Mouse (Mus musculus) CH12.LX (cell line): ENCODE measurements around the gene Rragd. TPM values are rescaled to one million over a fixed set of nuclear protein-coding genes. Genes with fewer than 3 reads are reported as not detected.

Experiments used
- DNase-seq: peaks from one replicate; pipeline ENCODE4 v3.0.0-alpha.2; 2013; ENCODE audit errors: extremely low read depth
- H3K27ac ChIP-seq: 2 replicates; pipeline ENCODE4 v1.5.1; 2012; ENCODE audit warnings: low read depth, mild to moderate bottlenecking, control low read depth, moderate library complexity; ENCODE audit not compliant: insufficient read depth
- H3K27me3 ChIP-seq: replicated peaks from 2 replicates; pipeline ENCODE3; 2012; ENCODE audit warnings: inconsistent platforms
- H3K36me3 ChIP-seq, 2 experiments: replicated peaks in 1 of 2; 2 replicates each; pipeline versions ENCODE3 to v1.6.1; 2012; ENCODE audit warnings: inconsistent platforms in 1 of 2, low read length in 1 of 2, mild to moderate bottlenecking in 1 of 2, mixed read lengths in 1 of 2, moderate library complexity in 1 of 2; ENCODE audit not compliant: control insufficient read depth in 1 of 2, insufficient read depth in 1 of 2
- H3K4me1 ChIP-seq, 2 experiments: 2 replicates each; pipeline ENCODE4 v1.6.1; 2012; ENCODE audit warnings: inconsistent platforms in 1 of 2, moderate library complexity in 1 of 2; ENCODE audit not compliant: insufficient read depth in 2 of 2, control insufficient read depth in 1 of 2
- H3K4me2 ChIP-seq: 2 replicates; pipeline ENCODE4 v1.6.1; 2012; ENCODE audit warnings: low read depth, mild to moderate bottlenecking, control low read depth; ENCODE audit not compliant: poor library complexity, insufficient read depth, severe bottlenecking
- H3K4me3 ChIP-seq, 3 experiments: fragments of 150-350 bp in 1 of 3; sonication (generic) in 1 of 3; replicated peaks in 1 of 3; 2 replicates each; pipeline versions ENCODE3 to v1.5.1; 2011 to 2012; ENCODE audit warnings: low read depth in 2 of 3, low read length in 2 of 3, mild to moderate bottlenecking in 2 of 3, moderate library complexity in 2 of 3, control low read depth in 1 of 3, improper control_type of control experiment in 1 of 3, inconsistent platforms in 1 of 3, mixed read lengths in 1 of 3; ENCODE audit not compliant: poor library complexity in 1 of 3
- H3K79me2 ChIP-seq: replicated peaks from 2 replicates; pipeline ENCODE4 v1.6.1; 2012; ENCODE audit warnings: mild to moderate bottlenecking, moderate library complexity; ENCODE audit not compliant: control insufficient read depth, poor library complexity, insufficient read depth, severe bottlenecking; ENCODE audit errors: extremely low read depth
- H3K9ac ChIP-seq: 2 replicates; pipeline ENCODE4 v1.6.1; 2012; ENCODE audit warnings: low read depth, mild to moderate bottlenecking, control low read depth, moderate library complexity; ENCODE audit not compliant: insufficient read depth
- H3K9me3 ChIP-seq: replicated peaks from 2 replicates; pipeline ENCODE3; 2012; ENCODE audit warnings: low read length, inconsistent platforms, mixed read lengths
- BHLHE40 ChIP-seq: IDR thresholded peaks from 2 replicates; pipeline ENCODE4 v1.6.1; 2011; ENCODE audit warnings: mild to moderate bottlenecking, low read depth, low read length, improper control_type of control experiment
- CHD1 ChIP-seq: IDR thresholded peaks from 2 replicates; pipeline ENCODE4 v1.6.1; 2012; ENCODE audit warnings: low read depth, low read length, improper control_type of control experiment, inconsistent platforms
- CTCF ChIP-seq, 2 experiments: IDR thresholded peaks in 1 of 2; conservative IDR thresholded peaks in 1 of 2; 2 replicates each; pipeline ENCODE4 v1.5.1; 2011 to 2012; ENCODE audit warnings: low read depth in 2 of 2, low read length in 2 of 2, improper control_type of control experiment in 1 of 2, inconsistent platforms in 1 of 2, mild to moderate bottlenecking in 1 of 2, moderate library complexity in 1 of 2
- ELF1 ChIP-seq: IDR thresholded peaks from 2 replicates; pipeline ENCODE4 v1.6.1; 2014; ENCODE audit warnings: low read depth, mild to moderate bottlenecking, inconsistent platforms, low read length, improper control_type of control experiment
- EP300 ChIP-seq: IDR thresholded peaks from 2 replicates; pipeline ENCODE4 v1.6.1; 2011; ENCODE audit warnings: low read length, improper control_type of control experiment
- ETS1 ChIP-seq: conservative IDR thresholded peaks from 2 replicates; pipeline ENCODE4 v1.6.1; 2012; ENCODE audit warnings: low read depth, mild to moderate bottlenecking, inconsistent platforms, low read length, improper control_type of control experiment, moderate library complexity
- GABPA ChIP-seq: IDR thresholded peaks from 2 replicates; pipeline ENCODE4 v1.6.1; 2012; ENCODE audit warnings: low read depth, low read length, improper control_type of control experiment, inconsistent platforms; ENCODE audit not compliant: insufficient replicate concordance
- HCFC1 ChIP-seq: IDR thresholded peaks from 2 replicates; pipeline ENCODE4 v1.6.1; 2012; ENCODE audit warnings: low read depth, mild to moderate bottlenecking, inconsistent platforms, low read length, improper control_type of control experiment
- IRF4 ChIP-seq: IDR thresholded peaks from 2 replicates; pipeline ENCODE4 v1.6.1; 2014; ENCODE audit warnings: low read depth, mild to moderate bottlenecking, inconsistent platforms, low read length, improper control_type of control experiment
- JUN ChIP-seq: IDR thresholded peaks from 2 replicates; pipeline ENCODE4 v1.6.1; 2011; ENCODE audit warnings: low read depth, mild to moderate bottlenecking, low read length, improper control_type of control experiment, moderate library complexity; ENCODE audit not compliant: insufficient read depth
- JUND ChIP-seq: conservative IDR thresholded peaks from 2 replicates; pipeline ENCODE4 v1.6.1; 2011; ENCODE audit warnings: low read depth, low read length, improper control_type of control experiment
- KAT2A ChIP-seq: IDR thresholded peaks from 2 replicates; pipeline ENCODE4 v1.6.1; 2012; ENCODE audit warnings: low read length, improper control_type of control experiment, inconsistent platforms; ENCODE audit not compliant: insufficient replicate concordance
- MAFK ChIP-seq: IDR thresholded peaks from 2 replicates; pipeline ENCODE4 v1.6.1; 2011; ENCODE audit warnings: low read length, improper control_type of control experiment; ENCODE audit not compliant: insufficient replicate concordance
- MAZ ChIP-seq: IDR thresholded peaks from 2 replicates; pipeline ENCODE4 v1.6.1; 2012; ENCODE audit warnings: low read depth, mild to moderate bottlenecking, inconsistent platforms, low read length, improper control_type of control experiment, moderate library complexity
- NRF1 ChIP-seq: IDR thresholded peaks from 2 replicates; pipeline ENCODE4 v1.6.1; 2014; ENCODE audit warnings: low read depth, mild to moderate bottlenecking, inconsistent platforms, low read length, improper control_type of control experiment, moderate library complexity
- POLR2A ChIP-seq: IDR thresholded peaks from 2 replicates; pipeline ENCODE4 v1.6.1; 2011; ENCODE audit warnings: low read depth, mild to moderate bottlenecking, improper control_type of control experiment, low read length
- POLR2AphosphoS2 ChIP-seq: IDR thresholded peaks from 2 replicates; pipeline ENCODE4 v1.6.1; 2011; ENCODE audit warnings: low read depth, low read length, improper control_type of control experiment
- RAD21 ChIP-seq: IDR thresholded peaks from 2 replicates; pipeline ENCODE4 v1.6.1; 2011; ENCODE audit warnings: low read depth, mild to moderate bottlenecking, low read length, improper control_type of control experiment, moderate library complexity
- RCOR1 ChIP-seq: conservative IDR thresholded peaks from 2 replicates; pipeline ENCODE4 v1.6.1; 2012; ENCODE audit warnings: low read depth, mild to moderate bottlenecking, inconsistent platforms, low read length, improper control_type of control experiment
- SIN3A ChIP-seq: IDR thresholded peaks from 2 replicates; pipeline ENCODE4 v1.6.1; 2012; ENCODE audit warnings: low read length, improper control_type of control experiment, inconsistent platforms
- TCF12 ChIP-seq: IDR thresholded peaks from 2 replicates; pipeline ENCODE4 v1.6.1; 2014; ENCODE audit warnings: low read depth, mild to moderate bottlenecking, inconsistent platforms, low read length, improper control_type of control experiment
- USF1 ChIP-seq: IDR thresholded peaks from 2 replicates; pipeline ENCODE4 v1.6.1; 2014; ENCODE audit warnings: low read depth, mild to moderate bottlenecking, inconsistent platforms, low read length, improper control_type of control experiment
- USF2 ChIP-seq: conservative IDR thresholded peaks from 2 replicates; pipeline ENCODE4 v1.6.1; 2011; ENCODE audit warnings: low read depth, low read length, improper control_type of control experiment
- ZC3H11A ChIP-seq: IDR thresholded peaks from 2 replicates; pipeline ENCODE4 v1.6.1; 2012; ENCODE audit warnings: low read depth, mild to moderate bottlenecking, inconsistent platforms, low read length, improper control_type of control experiment
- ZKSCAN1 ChIP-seq: IDR thresholded peaks from 2 replicates; pipeline ENCODE4 v1.6.1; 2012; ENCODE audit warnings: low read depth, inconsistent platforms, low read length, improper control_type of control experiment, borderline replicate concordance
- ZNF384 ChIP-seq: IDR thresholded peaks from 2 replicates; pipeline ENCODE4 v1.6.1; 2012; ENCODE audit warnings: low read depth, low read length, improper control_type of control experiment, inconsistent platforms
- dilution Hi-C: fragments of 300-500 bp; cut with MboI; formaldehyde crosslinking; loops from 2 replicates; pipeline ENCODE4 v1.14.3; 2020; ENCODE audit warnings: low sequenced_read_pairs; ENCODE audit not compliant: extremely low pct_unique_long_range_greater_than_20kb, extremely low pct_ligation_motif_present
- in situ Hi-C: fragments of 300-500 bp; cut with MboI; formaldehyde crosslinking; loops from 3 replicates; pipeline ENCODE4 v1.14.3; 2019; ENCODE audit warnings: low sequenced_read_pairs, low pct_ligation_motif_present, low pct_unique_long_range_greater_than_20kb, mixed read lengths
- polyA plus RNA-seq: library from polyadenylated mRNA; unstranded; fragments of >175 nt; gene quantifications from 2 replicates; pipeline ENCODE4 v1.2.1, GENCODE M21; 2012; ENCODE audit warnings: low read depth; ENCODE audit not compliant: insufficient read length
- total RNA-seq, 2 experiments: library from RNA; depleted of rRNA; stranded (reverse); fragments of 300-350 nt in 1 of 2; fragments of >200 nt in 1 of 2; gene quantifications; 2 replicates each; pipeline ENCODE4 v1.2.3; 2012 to 2014

The Rragd gene
- total and polyA plus RNA-seq, 3 experiments = 0.46 to 1.4 (median 1.1) TPM

DNA sequence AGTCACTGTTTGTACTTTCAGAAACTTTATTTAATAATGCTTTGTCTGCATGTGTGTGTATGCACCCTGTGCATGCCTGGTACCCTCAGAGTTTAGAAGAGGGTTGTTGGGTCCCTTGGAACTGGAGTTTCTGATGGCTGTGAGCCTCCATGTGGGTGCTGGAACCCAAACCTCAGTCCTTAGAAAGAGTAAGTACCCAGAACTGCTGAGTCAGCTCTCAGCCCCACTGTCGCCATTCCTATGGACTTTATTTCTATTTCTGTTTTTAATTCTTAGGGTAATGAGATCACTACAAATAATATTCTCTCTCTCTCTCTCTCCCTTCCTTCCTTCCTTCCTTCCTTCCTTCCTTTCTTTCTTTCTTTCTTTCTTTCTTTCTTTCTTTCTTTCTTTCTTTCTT lies 27.2 kb downstream of the Rragd start:
- H3K4me1 ChIP-seq = peaks cover 2 to 16% of the 10 kb centered on the region in 2 experiments; a peak in 2 of 4 replicates
- H3K4me3 ChIP-seq = no peak overlapping the region
- DNase-seq = no peak
- in situ Hi-C loops (no loop called here), dilution Hi-C loops (no loop called here)
- no peaks in the 10 kb centered on the region for H3K36me3 ChIP-seq
- no peaks in the 10 kb centered on the region for H3K9me3 ChIP-seq
- TF ChIP-seq CHD1 (no peak), MAFK (peak; percentile 76)
- H3K4me2 ChIP-seq = no peak overlapping the region
- no peak overlapping the region for H3K9ac ChIP-seq
- H3K79me2 ChIP-seq = no peaks in the 10 kb centered on the region
- no peaks in the 10 kb centered on the region for H3K27me3 ChIP-seq
- H3K27ac ChIP-seq = no peak overlapping the region

DNA sequence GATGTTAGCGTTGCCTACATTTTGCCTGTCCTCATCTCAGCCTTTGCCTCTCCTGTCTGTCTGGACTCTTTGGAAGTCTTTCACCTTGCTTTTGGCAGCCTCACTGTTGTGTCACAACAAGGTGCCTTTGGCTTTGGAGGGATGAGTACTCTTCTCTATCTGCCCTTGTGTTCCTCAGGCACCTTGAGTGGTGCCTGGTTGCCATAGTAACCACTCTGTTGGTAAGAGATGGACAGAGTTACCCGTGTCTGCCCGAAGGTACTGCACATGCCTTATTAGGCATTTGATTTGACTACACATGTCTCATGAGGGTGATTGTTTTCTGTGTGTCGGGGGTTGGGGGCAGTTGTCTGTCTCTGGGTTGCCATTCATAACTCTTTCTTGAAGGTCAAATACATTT lies 29.6 kb downstream of the Rragd start:
- no peak for DNase-seq
- dilution Hi-C loops (no loop called here), in situ Hi-C loops (no loop called here)
- Histone ChIP-seq H3K4me1 (peaks cover 2 to 11% of the 10 kb centered on the region in 2 experiments; a peak in 2 of 4 replicates), H3K27me3 (no peaks in the 10 kb centered on the region), H3K9me3 (no peaks in the 10 kb centered on the region), H3K79me2 (no peaks in the 10 kb centered on the region), H3K4me2 (no peak overlapping the region), H3K27ac (no peak overlapping the region), H3K4me3 (no peak overlapping the region), H3K36me3 (no peaks in the 10 kb centered on the region), H3K9ac (no peak overlapping the region)
- TF ChIP-seq ZKSCAN1 (no peak), MAFK (no peak), ETS1 (no peak)

DNA sequence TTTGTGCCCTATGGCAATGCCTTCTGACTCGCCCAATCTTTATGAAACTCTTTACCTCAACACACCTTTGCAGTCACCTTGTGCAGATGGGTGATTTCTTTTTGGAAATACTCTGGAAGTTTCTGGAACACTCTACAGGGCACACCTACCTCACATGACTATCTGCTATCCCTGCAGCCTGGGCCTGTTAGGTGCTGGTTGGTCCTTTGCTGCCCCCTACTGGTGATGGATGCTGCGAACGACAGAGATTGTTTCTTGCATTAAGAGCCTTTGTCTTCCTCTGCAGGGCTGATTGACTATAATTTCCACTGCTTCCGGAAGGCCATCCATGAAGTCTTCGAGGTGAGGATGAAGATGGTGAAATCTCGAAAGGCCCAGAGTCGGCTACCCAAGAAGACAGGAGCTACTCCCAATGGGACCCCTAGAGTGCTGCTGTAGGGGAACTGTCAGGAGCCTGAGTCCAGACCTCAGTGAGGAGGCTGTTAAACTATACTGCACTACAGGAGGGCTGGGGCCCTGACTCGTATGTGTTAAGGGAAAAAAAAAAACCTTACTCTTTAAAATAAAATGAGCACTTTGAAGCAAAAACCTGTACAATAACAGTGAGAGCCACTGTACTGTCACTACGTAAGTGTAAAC lies 35.6 kb downstream of the Rragd start:
- in situ Hi-C loops = no loop called here
- Histone ChIP-seq H3K27ac (no peak overlapping the region), H3K9me3 (no peaks in the 10 kb centered on the region), H3K4me1 (peaks cover 0 to 19% of the 10 kb centered on the region in 2 experiments; a peak in 2 of 4 replicates), H3K79me2 (no peaks in the 10 kb centered on the region), H3K4me2 (no peak overlapping the region), H3K4me3 (no peak overlapping the region), H3K36me3 (no peaks in the 10 kb centered on the region), H3K27me3 (no peaks in the 10 kb centered on the region), H3K9ac (no peak overlapping the region)
- DNase-seq = peak; percentile 87
- dilution Hi-C loops = no loop called here
- TF ChIP-seq USF2 = no peak
- TF ChIP-seq JUN = no peak
- TF ChIP-seq ZNF384 = no peak
- TF ChIP-seq SIN3A = no peak
- no peak for TF ChIP-seq POLR2AphosphoS2
- TF ChIP-seq CTCF (conservative IDR thresholded peaks at IDR 0.05 in 1 of 2, IDR thresholded peaks at IDR 0.05 in 1 of 2; ENCODE audit: low read depth in 2 of 2, low read length in 2 of 2) = peak; percentile 87 to 91
- TF ChIP-seq USF1 = peak; percentile 14; the same call in 1 of the 2 replicates
- no peak for TF ChIP-seq ELF1
- no peak for TF ChIP-seq NRF1
- TF ChIP-seq BHLHE40 = peak; percentile 76
- no peak for TF ChIP-seq POLR2A
- no peak for TF ChIP-seq EP300
- TF ChIP-seq RCOR1 = peak; percentile 54; the same call in 1 of the 2 replicates
- TF ChIP-seq GABPA = no peak
- TF ChIP-seq JUND = no peak
- TF ChIP-seq ZC3H11A = peak; percentile 40
- 0 out of 2 replicates have a peak, but pooled peaks have one; percentile 23 for TF ChIP-seq TCF12
- peak; percentile 37; the same call in 1 of the 2 replicates for TF ChIP-seq IRF4
- TF ChIP-seq KAT2A = no peak
- no peak for TF ChIP-seq HCFC1
- peak; percentile 92 for TF ChIP-seq RAD21
- TF ChIP-seq MAZ = no peak
